Mouse (Mus musculus) megakaryocyte, embryonic 14.5 days (primary cell): ENCODE results near the gene Dgkd.

Source experiments
- FLI1 ChIP-seq: IDR thresholded peaks from 2 replicates; pipeline ENCODE4 v1.6.1; 2012; ENCODE audit warnings: low read length, inconsistent platforms, mixed read lengths
- GATA1 ChIP-seq: IDR thresholded peaks from 3 replicates; pipeline ENCODE4 v1.6.1; 2012; ENCODE audit warnings: mixed read lengths, low read length, inconsistent platforms, borderline replicate concordance

DNA sequence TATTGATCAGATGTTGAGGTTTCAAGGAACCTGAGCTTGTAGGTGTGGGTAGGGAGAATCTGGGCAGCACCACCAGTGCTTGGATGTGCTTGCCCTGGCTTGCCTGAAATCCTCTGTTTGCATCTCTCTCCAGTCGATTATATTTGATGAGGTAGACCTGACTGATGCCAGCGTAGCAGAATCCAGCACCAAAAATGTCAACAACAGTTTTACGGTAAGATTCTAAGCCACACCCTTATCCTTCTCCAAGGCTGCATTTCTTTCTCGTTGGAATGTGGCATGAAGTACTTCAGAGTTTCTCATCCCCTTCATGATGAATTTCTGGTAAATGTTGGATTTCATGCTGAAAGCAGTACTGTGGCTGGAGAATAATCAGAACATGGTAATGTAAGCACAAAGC lies 28.6 kb downstream of the Dgkd start:
- TF ChIP-seq GATA1: no peak
- TF ChIP-seq FLI1: no peak
